Mouse (Mus musculus) cerebral cortex, adult 2 months (tissue): ENCODE measurements around the gene Slfn8.

Experiments used
- WGBS: fragments of 180-500 bp; shearing (Covaris S2); methylation state at CpG from one replicate; pipeline ENCODE4 v1.1.7; 2018; 5-methylcytosine and 5-hydroxymethylcytosine counted together

The Slfn8 gene

GRCm38 (mm10) chr11:83020621-83021020 lies at the start of gene Slfn8:
Slfn8 (minus strand) TSS chr11:83020810.
- 54% methylated on average over 5 of the region's 5 CpGs for WGBS

- 85% methylated on average over 4 of the region's 4 CpGs for WGBS
Observed at GRCm38 (mm10) chr11:83067982-83068694, 47.5 kb upstream of the Slfn8 start.

GRCm38 (mm10) chr11:83066640-83067531 lies 46.3 kb upstream of the Slfn8 start:
- WGBS: 34% methylated on average over 11 of the region's 11 CpGs

GRCm38 (mm10) chr11:83065441-83066344 lies 45.1 kb upstream of the Slfn8 start:
- WGBS: 36% methylated on average over 6 of the region's 6 CpGs

- 89% methylated on average over 2 of the region's 2 CpGs for WGBS
Observed at GRCm38 (mm10) chr11:83064946-83065345, 44.3 kb upstream of the Slfn8 start, which contains the start of gene Slfn2. Slfn2 (plus strand) TSS chr11:83065112.

GRCm38 (mm10) chr11:83063941-83064349 lies 43.3 kb upstream of the Slfn8 start:
- 40% methylated on average over 3 of the region's 3 CpGs for WGBS

GRCm38 (mm10) chr11:83063126-83063525 lies 42.5 kb upstream of the Slfn8 start:
- 85% methylated on average over 4 of the region's 4 CpGs for WGBS

GRCm38 (mm10) chr11:83061806-83062205 lies 41.2 kb upstream of the Slfn8 start:
- 93% methylated on average over 7 of the region's 7 CpGs for whole genome bisulfite sequencing

- 48% methylated on average over 5 of the region's 5 CpGs for WGBS
Observed at GRCm38 (mm10) chr11:83060412-83061020, 39.9 kb upstream of the Slfn8 start.

GRCm38 (mm10) chr11:83057863-83058262 lies 37.3 kb upstream of the Slfn8 start:
- WGBS: 4% methylated on average over 5 of the region's 5 CpGs

- WGBS: 52% methylated on average over 3 of the region's 3 CpGs
Observed at GRCm38 (mm10) chr11:83045642-83046041, 25.0 kb upstream of the Slfn8 start.

- WGBS: 75% methylated on average over 4 of the region's 4 CpGs
Observed at GRCm38 (mm10) chr11:83043891-83044290, 23.3 kb upstream of the Slfn8 start.

GRCm38 (mm10) chr11:83040325-83040724 lies 19.7 kb upstream of the Slfn8 start:
- 30% methylated on average over 1 of the region's 1 CpGs for WGBS

GRCm38 (mm10) chr11:83039796-83040195 lies 19.2 kb upstream of the Slfn8 start:
- WGBS: 14% methylated on average over 19 of the region's 19 CpGs

GRCm38 (mm10) chr11:83039156-83039555 lies 18.5 kb upstream of the Slfn8 start:
- 80% methylated on average over 1 of the region's 1 CpGs for WGBS

GRCm38 (mm10) chr11:83038686-83039085 lies 18.1 kb upstream of the Slfn8 start:
- 94% methylated on average over 3 of the region's 3 CpGs for WGBS

GRCm38 (mm10) chr11:83019561-83020519 lies 770 bp downstream of the Slfn8 start:
- 78% methylated on average over 18 of the region's 18 CpGs for WGBS

- 89% methylated on average over 1 of the region's 1 CpGs for WGBS
Observed at GRCm38 (mm10) chr11:83013356-83013755, 7.3 kb downstream of the Slfn8 start.

- 5% methylated on average over 14 of the region's 14 CpGs for WGBS
Observed at GRCm38 (mm10) chr11:82991469-82992166, 29.0 kb downstream of the Slfn8 start, which contains the start of gene Slfn9. Slfn9 (minus strand) TSS chr11:82991830.
